Mouse (Mus musculus): ENCODE measurements at regions not wholly inside any gene's neighbourhood (a gene's known extent, or its start where the extent isn't known, plus 50 kb on each side); places are given as distances from the start of the nearest gene placed in this dataset.
A peak's percentile ranks its signal among the peaks of the same experiment; 100 is the strongest.

DNA sequence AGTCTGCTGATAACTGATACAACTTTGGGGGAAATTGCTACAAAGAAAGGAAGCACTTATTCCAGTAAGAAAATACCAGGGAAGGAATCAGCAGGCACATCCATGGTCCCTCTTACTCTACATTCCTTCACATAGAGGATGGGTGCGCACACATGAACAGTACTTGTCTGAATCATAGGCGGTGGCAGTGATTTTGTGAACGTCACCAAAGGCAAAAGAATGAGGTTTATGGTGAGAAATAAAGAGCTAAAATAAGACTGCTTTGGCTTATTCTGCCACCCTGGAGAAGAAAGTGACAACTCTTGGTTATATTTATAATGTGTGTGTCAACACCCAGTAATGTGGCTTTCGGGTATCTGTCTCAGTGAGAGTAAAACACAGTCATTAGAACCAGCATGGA lies 59.9 kb upstream of the Ccdc80 start:
- ATAC-seq (replicated peaks; ENCODE audit: insufficient number of reproducible peaks, low FRiP score, low TSS enrichment, poor library complexity, severe bottlenecking), result no peak

DNA sequence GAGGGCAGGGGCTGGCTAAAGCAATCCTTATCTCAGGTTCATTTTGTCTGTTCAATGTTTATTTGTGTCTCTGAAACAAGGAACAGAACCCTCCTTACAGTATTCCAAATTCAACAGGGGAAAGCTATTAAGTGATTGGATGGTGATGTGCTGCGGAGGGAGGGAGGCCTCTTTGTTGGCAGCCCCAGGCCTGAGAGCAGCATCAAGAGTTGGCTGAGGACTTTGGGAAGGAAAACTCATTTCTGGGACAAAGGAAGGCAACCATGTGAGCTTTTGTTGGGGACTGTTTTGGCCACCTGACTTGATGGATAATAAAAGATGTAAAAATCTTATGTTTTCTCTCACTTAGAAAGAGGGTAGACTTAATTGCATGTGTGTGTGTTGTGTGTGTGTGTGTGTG lies 58.8 kb upstream of the Ccdc80 start:
- ATAC-seq (replicated peaks; ENCODE audit: insufficient number of reproducible peaks, low FRiP score, low TSS enrichment, poor library complexity, severe bottlenecking), result no peak

DNA sequence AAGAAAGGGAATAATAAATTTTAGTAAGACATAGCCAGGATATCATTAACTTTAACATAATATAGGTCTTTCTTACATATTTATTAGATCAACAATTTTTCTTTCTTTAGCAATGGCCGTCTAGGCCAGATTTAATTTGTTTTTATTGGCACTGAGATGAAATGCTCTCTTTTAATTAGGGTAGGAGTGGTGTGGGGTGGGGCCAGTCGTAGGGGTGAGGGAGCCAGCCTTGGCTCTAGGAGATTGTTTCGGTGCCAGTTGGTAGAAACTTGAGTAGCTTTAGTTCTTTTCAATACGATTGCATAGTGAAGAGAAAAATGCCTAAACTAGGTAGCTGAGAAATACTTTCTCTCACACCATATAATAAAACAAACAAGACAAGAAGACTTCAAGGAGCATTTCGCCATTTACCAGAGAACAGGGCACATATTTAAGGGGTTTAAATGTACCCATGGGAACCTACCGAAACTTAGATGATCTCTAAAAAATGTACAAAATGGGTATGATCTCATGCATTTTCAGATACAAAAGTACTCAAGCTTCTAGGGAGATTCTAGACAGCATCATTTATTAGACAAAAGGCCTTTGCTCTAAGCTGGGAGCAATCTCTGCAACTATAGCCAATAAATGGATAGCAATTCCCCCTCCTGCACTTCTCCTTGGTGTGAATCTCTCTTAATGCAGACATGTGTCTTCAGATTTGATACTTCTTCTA lies 56.2 kb upstream of the Ccdc80 start:
- ATAC-seq (replicated peaks; ENCODE audit: insufficient number of reproducible peaks, low FRiP score, low TSS enrichment, poor library complexity, severe bottlenecking), result no peak

DNA sequence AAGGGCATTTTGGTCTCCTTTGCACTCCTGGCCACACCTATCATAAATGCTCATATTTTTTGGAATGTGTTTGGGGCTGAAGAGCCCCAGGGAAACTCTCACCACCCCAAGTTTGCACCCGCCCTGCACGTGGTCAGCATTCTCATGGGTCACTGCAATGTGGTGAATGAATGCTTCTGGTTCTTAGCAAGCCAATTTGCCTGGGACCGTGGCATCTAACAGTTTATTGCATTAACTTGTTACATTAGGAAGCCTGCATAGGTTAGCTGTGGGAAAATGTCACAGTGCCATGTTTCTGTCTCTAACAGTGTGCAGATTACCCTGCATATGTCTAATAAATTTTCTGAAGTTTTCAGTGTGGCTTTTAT lies 55.7 kb upstream of the Ccdc80 start:
- ATAC-seq (replicated peaks; ENCODE audit: insufficient number of reproducible peaks, low FRiP score, low TSS enrichment, poor library complexity, severe bottlenecking), result no peak

DNA sequence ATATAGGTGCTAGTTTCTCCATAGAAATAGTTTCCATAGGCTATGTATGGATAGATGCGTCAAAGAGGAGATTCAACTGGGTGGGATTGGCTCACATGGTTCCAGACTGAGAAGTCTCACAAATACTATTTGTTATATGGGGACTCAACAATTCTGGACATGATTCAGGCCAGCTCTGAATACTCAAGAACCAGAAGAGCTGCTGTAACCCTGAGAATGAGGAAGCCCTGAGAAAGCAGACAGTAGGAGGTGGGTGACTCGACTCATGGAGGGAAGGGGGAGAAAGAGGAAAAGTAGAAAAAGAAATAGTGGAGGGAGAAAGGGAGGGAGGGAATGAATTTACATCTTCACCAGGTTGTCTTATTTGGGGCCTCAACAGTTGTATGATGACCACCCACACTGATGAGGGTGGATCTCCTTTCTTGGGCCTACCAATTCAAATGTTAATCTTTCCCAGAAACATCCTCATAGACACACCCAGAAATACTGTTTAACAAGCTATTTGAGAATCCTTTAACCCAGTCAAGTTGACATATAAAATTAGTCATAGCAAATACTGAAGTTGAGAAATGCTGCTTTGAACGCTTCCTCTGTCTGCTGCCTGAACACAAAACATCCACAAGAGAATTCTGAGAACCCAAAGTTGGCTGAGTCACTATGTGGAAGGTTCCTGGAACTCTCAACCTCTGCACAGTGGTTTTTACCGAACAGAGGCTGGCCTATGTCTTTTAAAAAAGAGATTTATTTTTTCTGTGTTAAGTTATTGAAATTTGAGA lies 54.8 kb upstream of the Ccdc80 start:
- peak; percentile 59; the same call in 1 of the 2 replicates for ATAC-seq (replicated peaks; ENCODE audit: insufficient number of reproducible peaks, low FRiP score, low TSS enrichment, poor library complexity, severe bottlenecking)

Data from monocyte, adult 5-6 weeks (primary cell).